Mouse (Mus musculus) megakaryocyte progenitor cell, adult 5-6 weeks (primary cell): ENCODE data around the gene Lrrc59. TPM values are rescaled to one million over a fixed set of nuclear protein-coding genes. Genes with fewer than 3 reads are reported as not detected.

Source experiments
- ATAC-seq: replicated peaks from 2 replicates; pipeline ENCODE4 v1.8.0; 2016; ENCODE audit warnings: mild to moderate bottlenecking, moderate TSS enrichment, inconsistent platforms; ENCODE audit not compliant: poor library complexity
- total RNA-seq, 2 experiments: library from RNA; stranded (forward) in 1 of 2; stranded (reverse) in 1 of 2; fragments of 157-497, 149-512 nt in 1 of 2; fragments of 200-1000 nt in 1 of 2; gene quantifications; 2 replicates each; pipeline versions ENCODE4 v1.2.3 to v1.2.4; 2015 to 2017

The Lrrc59 gene
- 115 and 116 TPM in 2 replicates for total RNA-seq (2015)
- total RNA-seq (2017): 195 and 224 TPM in 2 replicates

DNA sequence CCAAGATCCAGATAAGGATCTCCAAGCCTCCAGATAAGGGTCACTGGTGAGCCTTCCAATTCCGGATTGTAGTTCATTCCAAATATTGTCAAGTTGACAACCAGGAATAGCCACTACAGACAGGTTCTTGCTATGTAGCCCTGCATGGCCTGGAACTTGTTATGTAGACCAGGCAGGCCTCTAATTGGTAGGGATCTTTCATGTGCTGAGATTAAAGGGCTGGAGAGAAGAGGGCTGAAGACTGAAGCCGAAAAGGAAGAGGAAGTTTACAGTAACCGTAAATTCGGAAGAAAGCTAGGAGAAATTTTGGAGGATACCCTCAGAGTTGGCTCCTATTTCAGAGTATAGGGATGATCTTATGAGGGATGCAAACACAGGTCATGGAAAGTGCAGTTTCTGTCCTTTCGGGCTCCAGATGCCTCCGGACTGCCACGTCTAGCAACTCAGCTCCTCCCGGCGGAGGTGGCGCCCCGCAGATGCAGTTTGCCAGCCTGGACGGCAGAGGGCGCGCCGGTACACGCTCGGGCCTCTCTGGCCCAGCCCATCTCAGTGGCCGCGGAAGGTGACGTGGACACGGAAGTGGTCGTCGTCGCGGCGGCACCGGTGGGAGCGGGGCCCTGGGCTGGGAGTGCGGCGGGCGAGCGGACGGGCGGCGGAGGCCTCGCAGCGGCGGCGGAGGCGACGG lies at the start of gene Lrrc59:
TSS of gene Lrrc59 (plus strand) at position 569 of the 685 bp plus-strand sequence.
- peak; percentile 100 for ATAC-seq

DNA sequence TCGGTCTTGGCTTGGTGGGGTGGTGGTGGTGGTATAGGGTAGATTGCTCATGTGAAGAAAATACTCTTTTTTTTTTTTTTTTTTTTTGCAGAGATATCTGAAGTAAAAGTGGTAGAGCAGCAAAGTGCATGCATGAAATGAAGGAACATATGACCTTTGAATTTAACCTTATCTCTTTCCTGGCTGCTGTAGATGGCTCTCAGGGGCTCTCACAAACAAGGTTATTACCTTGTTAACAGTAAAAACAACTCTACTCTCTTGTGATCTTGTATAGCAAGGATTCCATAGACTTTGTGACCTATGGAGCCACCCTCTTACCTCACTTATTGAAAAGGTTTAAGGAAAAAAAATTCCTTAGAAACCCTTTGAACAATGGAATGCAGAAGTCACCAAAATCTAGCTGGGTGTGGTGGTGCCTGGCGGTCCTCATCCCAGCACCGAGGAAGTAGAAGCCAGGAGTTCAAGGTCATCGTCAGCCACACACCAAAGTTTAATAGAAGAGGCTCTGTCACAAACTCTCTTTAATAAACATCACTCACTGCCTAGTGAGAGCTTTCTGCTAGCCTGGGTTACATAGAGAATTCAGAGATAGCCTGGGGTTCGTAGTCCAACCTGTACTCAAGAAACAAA lies 49.3 kb upstream of the Lrrc59 start:
- ATAC-seq: no peak

DNA sequence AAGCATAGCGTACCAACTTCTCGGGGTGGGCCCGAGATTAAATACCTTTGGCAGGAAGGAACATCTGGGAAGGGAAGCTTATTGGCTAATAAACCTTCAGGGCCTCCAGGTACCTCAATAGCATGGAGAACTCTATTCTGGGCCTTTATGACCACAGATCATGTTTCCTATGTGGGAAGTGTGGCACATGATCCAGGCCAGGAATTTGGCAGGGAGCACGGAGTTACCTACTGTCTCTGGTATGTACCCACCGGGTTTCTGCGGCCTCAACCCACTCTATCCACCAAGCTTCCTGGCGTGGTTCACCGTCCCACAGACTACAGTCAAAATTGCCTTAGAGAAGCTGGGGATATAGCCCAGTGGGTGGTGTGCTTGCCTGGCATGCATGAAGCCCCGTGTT lies 44.5 kb upstream of the Lrrc59 start:
- no peak for ATAC-seq

DNA sequence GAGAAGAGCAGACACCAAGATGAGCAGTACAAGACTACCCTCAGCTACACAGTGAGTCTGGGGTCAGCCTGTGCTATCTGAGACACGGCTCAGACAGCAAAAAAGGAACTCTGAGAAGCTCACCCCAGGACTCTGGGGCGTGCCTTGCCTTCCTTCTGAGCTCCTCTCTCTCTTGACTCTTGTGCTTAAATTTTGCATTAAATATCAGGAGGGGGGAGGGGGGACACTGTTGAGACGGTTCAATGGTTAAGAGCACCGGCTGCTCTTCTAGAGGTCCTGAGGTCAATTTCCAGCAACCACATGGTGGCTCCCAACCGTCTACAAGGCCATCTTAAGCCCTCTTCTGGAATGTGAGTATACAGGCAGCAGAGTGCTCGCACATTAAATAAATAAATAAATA lies 42.1 kb upstream of the Lrrc59 start:
- ATAC-seq: no peak

DNA sequence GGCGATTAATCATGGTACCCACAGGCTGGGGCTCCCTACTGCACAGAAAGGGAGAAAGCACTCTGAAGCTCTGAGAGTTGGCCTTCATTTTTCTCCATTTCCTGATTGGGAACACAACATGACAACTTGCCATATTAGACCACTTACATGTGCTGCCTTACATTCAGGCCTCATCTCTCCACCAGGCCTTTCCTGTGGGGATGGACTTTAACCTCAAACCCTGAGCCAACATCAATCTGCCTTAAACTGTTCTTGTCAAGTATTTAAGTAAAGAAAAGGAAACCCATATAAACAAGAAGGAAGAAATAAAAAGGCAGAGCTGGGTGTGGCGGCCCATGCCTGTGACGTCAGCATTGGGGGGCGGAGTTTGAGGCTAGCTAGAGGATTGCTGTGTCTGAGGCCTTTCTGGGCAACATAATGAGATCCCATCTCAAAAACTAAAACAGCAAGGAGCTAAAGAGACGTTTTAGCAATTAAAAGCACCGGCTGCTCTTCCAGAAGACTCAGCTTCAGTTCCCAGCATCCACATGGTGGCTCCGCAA lies 33.2 kb upstream of the Lrrc59 start:
- peak; percentile 82 for ATAC-seq

DNA sequence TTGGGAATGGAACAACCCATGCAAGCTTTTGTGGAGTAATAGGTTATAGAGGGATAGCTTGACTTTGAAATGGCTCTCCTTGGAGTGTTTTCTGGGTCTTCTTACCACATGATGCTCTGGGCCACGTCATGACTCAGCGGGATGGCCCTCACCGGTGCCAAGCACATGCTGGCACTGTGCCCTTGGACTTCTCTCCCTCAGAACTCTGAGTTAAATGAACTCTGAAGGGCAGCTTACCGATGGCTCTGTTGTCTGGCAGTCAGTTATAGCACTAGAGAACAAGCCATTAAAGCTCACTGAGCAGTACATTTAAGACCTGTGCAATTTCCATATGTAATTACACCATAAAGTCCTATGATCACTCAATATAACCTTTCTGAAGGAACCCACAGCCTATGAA lies 32.2 kb upstream of the Lrrc59 start:
- no peak for ATAC-seq

DNA sequence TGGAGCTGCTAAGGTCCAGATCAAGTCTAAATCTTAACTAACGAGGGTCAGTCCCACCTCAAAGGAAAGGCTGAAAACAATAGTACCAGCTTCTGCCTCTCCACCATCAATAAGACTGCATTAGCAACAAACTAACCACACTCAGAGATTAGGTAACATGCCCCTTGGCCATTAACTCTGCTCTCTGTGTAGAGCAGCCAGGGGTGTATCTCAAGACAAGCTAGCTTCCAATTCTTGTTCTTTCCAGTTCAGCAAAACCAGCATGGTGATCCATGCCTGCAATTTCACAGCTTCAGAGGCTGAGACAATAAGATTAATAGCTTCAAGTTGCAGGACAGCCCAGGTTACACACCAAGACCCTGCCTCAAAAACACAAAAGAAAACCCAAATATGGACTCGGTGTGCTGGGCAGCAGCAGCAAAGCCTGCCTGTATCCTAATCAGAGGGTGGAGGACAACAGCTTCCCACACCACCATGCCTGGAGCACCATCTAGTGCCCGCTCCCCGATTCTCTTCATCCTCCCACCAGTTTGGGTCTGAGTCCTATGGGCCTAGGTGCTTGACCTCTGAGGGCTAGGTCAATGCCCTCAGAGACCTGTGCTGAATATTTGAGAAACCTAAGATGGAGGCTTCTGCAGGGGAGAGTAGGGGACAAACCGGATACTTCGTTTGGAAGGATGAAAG lies 31.0 kb upstream of the Lrrc59 start:
- ATAC-seq: no peak

DNA sequence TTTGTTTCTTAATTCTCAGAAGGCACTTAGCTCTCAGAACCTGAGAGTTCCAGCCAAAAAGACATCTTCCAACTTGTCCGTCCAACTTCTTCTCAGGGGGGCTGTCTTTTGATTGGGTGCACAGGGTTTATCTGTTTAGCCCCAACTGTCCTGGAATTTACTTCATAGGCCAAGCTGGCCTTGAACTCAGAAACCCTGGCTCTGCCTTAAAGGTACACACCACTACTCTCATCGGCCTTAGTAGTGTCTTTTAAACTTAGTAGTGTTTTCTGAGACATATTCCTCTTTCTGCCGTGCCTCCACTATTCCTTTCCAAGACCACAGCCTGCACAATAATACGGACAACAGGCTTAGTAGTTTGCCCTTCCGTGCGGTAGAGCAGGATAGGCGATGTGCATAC lies 29.1 kb upstream of the Lrrc59 start:
- ATAC-seq: no peak

DNA sequence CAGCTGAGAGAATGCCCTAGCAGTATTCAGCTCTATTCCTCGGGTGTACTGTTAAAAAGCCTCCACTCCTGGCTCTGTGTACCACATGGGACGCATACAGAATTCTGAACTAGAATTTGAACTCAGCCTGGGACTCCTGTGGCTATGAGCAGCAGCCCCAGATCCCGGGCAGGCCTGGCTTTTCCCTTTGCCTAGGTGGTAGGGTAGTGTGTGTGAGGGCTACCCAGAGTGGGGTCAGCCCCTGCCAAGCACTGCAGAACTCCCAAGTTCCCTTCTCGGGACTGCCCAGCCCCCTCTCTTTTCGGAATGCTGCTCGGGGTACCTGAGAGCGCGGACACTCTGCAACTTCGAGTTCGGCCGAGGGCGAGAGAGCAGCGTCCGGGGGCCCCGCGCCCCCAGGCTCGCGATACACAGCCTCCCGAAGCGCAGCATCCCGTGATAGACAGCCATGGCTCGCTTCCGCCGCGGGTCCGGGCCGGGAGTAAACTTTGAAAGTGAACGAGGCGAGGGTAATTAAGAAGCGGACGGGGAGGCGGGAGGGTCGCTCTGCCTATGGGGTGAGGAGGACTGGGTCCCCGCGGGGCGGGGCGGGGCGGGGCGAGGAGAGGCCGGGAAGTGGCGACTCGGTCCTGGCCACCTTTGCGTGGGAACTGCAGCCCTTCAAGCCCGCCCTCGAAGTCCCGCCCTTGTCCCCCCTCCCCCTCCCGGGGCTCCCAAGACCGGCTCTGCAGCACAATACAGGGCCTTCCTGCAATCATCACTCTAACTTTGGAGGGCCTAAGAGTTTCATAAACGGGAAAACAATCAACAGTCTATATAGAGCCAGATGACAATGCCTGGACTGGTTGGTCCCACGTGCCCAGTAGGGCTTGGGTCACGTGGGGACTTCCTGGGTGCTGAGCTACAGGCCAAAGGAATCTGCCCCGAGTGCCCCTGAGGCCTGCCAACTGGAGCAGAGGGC lies 28.0 kb upstream of the Lrrc59 start, which contains the start of gene Acsf2:
TSS of gene Acsf2 (minus strand) at position 551 of the 961 bp plus-strand sequence.
- ATAC-seq: peak; percentile 82

DNA sequence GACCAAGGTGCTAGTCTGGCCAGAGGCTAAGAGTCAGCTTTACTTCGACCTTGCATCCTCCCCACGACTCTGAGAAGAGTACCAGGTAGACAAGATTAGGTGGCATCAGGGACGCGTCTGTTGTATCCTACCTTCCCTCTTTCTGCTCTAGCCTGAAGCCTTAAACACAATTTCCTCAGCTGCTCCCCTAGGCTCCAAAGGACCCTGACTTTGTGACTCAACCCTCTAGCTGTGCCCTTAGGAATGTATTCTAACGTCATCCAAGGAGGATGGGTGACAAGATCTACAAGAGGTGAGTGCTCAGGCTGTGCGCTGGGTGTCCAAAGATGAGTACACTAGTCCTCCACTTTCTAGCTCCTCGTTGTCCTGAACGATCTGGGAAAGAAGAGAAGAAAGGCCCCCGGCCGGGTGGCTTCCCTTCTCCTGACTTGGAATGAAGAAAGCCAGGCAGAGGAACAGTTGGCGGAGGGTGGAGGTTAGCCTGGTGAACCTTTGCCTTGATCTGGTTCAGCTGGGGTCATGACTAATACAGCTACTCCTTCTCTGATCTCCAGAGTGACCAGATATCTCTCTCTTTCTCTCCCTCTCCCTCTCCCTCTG lies 27.1 kb upstream of the Lrrc59 start:
- ATAC-seq: no peak

DNA sequence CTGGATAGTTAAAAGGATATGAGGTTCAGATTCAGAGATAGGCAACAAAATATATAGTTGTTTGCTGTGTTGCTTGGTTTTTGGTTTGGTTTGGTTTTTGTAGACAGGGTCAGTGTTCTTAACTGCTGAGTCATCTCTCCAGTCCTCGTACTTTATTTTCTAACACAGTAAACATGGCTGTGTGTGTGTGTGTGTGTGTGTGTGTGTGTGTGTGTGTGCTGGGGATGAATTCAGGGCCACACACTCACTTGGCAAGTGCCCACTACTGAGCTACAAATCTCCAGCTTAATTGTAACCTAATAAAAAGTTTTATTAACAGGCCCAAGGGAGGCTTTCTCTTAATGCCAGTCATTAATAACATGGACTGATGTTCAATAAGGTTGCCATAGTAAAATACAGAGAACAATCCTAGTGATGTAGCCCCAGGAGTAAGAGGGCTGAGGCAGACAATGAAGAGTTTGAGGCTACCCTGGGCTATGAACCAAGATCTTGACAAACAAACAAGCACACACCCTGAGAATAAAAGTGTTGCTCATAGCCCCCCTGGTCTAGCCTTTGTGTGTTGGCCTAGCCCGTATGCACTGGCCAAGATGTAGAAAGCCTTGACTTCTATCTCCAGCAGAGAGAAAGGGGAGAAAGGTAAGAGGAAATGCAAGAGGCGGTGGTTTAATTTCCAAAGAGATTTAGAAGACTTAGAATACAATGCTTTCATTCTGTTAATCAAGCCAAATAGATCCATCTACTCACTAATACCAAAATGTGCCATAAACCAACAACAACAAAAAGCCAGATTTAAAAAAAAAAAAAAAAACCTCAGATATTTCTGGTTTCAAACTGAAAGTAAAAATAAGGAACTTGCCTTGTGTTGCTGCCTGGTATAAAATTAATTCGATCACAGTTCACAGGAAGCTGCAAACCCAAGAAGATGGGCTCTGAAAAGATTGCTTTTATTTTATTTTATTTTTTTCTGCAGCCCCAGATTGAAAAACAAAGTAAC lies 18.5 kb upstream of the Lrrc59 start:
- peak; percentile 31; the same call in 1 of the 2 replicates for ATAC-seq

DNA sequence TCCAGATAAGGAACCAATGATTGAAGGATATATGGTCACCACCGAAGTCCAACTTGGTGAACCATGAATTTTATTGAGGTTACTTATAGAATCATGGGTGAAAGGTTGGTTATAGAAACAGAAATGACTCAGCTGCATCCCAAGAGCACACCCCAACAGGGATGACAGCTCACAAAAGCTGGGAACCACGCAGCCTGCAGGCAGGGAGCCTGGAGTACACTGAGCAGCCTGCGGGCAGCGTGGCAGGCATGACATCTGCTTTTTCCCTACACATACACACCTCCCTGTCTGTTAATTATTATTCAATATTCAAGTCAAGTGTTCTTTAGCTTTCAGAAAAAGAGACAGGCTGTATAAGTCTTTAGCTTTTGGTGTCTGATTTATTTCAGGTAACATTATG lies 15.0 kb upstream of the Lrrc59 start:
- no peak for ATAC-seq

DNA sequence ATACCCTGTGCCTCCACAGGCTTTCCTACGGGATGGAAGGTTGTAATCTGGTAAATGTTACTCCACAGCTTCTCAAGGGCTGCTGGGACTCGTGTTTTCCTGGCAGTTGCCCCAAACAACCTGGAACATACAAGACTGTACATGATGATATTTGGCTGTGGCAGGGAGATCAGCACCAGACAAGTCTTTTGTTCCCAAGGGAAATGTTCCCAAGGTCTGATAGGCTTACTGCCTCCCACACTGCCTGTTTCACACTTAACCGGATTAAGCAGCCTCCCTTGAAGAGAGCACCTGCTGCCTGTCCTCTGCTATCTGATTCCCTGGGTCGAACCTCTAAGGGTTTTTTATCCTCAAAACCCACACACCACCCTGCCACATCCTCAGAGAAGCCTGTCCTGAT lies 14.1 kb upstream of the Lrrc59 start:
- no peak for ATAC-seq

DNA sequence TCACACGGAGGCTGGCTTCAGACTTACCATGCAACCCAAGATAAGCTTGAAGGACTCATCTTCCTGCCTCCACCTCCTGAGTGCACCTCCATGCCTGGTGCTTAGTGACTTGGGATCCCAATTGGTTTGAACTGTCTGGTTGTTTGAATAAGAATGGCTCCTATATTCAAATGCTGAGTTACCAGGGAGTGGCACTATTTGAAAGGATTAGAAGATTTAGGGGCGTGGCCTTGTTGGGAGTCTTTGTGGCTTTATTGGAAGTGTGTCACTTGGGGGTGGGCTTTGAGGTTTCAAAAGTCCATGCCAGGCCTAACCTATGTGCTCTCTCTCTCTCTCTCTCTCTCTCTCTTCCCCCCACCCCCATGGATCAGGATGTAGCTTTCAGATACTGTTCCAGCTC lies 11.9 kb upstream of the Lrrc59 start:
- ATAC-seq: no peak

DNA sequence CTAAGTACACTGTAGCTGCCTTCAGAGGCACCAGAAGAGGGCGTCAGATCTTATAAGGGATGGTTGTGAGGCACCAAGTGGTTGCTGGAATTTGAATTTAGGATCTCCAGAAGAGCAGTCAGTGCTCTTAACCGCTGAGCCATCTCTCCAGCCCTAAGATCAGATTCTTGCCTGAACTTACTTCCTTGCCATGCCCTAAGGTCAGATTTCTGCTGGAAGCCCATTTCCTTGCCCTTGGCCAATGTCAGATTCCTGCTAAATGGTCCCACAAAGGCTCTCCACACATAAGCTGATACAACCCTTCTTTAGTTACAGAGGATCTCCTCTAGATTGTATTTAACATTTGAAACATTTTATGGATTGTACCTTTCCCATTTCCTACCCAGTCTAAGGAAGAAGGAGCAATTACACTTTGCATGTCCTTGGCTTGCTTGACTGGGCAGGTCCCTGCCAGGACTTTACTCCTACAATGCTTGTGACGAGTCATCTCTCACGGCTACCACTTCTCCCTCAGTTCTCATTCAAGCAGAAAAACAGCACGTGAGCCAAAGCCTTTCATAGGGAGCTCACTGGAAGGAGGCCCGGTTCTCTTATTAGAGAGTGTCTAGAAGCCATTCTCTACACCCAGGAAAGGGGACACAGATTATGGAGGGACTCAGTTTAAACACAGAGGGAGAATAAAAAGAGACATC lies 8.7 kb upstream of the Lrrc59 start:
- no peak for ATAC-seq

DNA sequence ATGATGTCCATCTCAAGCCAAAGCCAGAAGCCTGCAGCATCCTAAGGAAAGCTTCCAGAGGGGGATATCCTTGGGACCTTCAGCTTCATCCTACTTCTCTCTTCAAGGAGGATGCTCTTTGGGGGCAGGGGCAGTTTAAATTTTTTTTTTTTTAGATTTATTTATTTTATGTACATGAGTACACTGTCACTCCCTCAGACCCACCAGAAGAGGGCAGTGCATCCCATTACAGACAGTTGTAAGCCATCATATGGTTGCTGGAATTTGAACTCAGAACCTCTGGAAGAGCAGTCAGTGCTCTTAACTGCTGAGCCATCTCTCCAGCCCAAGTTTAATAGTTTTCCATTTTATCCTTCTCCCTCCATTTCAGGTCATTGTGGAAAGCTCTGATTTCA lies 8.1 kb upstream of the Lrrc59 start:
- no peak for ATAC-seq

DNA sequence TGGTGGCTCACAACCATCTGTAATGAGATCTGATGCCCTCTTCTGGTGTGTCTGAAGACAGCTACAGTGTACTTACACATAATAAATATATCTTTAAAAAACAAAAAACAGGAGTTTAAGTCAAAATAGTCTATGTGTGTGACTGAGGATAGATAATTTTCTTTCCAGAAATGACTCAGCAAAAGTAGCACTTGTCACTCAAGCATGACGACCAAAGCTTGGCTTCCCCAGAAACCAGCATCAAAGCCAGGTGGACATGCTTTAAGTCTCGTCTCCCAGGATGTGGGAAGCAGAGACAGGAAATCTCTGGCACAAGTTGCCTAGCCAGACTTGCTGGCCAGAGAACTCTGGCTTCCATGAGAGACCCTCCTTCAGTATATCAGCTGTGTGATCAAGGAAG lies 7.4 kb upstream of the Lrrc59 start:
- 0 out of 2 replicates have a peak, but pooled peaks have one; percentile 37 for ATAC-seq

DNA sequence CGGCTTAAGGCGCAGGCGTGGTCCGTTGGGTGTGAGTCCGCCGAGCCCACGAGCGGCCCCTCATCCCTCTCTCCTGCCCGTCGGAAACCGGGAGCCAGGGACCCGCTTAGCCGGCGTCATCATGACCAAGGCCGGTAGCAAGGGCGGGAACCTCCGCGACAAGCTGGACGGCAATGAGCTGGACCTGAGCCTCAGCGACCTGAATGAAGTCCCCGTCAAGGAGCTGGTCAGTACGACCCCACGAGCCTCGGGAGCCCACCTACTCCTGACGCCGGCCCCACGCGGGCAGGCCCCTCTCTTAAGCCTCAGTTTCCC lies 274 bp downstream of the Lrrc59 start:
- ATAC-seq: no peak
